Mouse (Mus musculus) heart, postnatal 0 days (tissue): Measurements from ENCODE around the gene 1600002K03Rik.

Experiments used
- CTCF ChIP-seq: IDR thresholded peaks from 2 replicates; pipeline ENCODE4 v1.5.1; 2016; ENCODE audit warnings: antibody characterized with exemption, control low read depth, low read depth
- EP300 ChIP-seq: IDR thresholded peaks from 2 replicates; pipeline ENCODE4 v1.6.1; 2016; ENCODE audit warnings: antibody characterized with exemption, low read depth

- no peak for TF ChIP-seq CTCF
- TF ChIP-seq EP300: no peak
Measured at GRCm38 (mm10) chr10:80143664-80144063, 29.1 kb upstream of the 1600002K03Rik start.
